Mouse (Mus musculus) ovary, adult 18-20 months (tissue): Measurements from ENCODE around the gene Mfsd9.

Source experiments
- DNase-seq: peaks from one replicate; pipeline ENCODE4 v3.0.0; 2022; ENCODE audit warnings: low spot score, mixed read lengths

The Mfsd9 gene

GRCm38 (mm10) chr1:40790324-40791141 is at the start of gene Mfsd9:
TSS of gene Mfsd9 (minus strand) at chr1:40790687.
- DNase-seq, result peak; percentile 78

GRCm38 (mm10) chr1:40835468-40835867 is 45.0 kb upstream of the Mfsd9 start:
- DNase-seq, result no peak

- no peak for DNase-seq
Observed at GRCm38 (mm10) chr1:40830712-40831507, 40.4 kb upstream of the Mfsd9 start.

GRCm38 (mm10) chr1:40829213-40829914 is 38.9 kb upstream of the Mfsd9 start:
- peak; percentile 57 for DNase-seq

GRCm38 (mm10) chr1:40825826-40826225 is 35.3 kb upstream of the Mfsd9 start:
- peak; percentile 24 for DNase-seq

GRCm38 (mm10) chr1:40824936-40825335 is 34.4 kb upstream of the Mfsd9 start:
- no peak for DNase-seq

- DNase-seq, result no peak
Observed at GRCm38 (mm10) chr1:40824517-40824916, 34.0 kb upstream of the Mfsd9 start.

GRCm38 (mm10) chr1:40815071-40815845 is 24.8 kb upstream of the Mfsd9 start:
- DNase-seq, result no peak

GRCm38 (mm10) chr1:40808643-40809042 is 18.2 kb upstream of the Mfsd9 start:
- no peak for DNase-seq

GRCm38 (mm10) chr1:40805891-40806290 is 15.4 kb upstream of the Mfsd9 start:
- no peak for DNase-seq

- no peak for DNase-seq
Observed at GRCm38 (mm10) chr1:40805351-40805750, 14.9 kb upstream of the Mfsd9 start, which contains the start of gene Tmem182. TSS of gene Tmem182 (plus strand) at chr1:40805601.

GRCm38 (mm10) chr1:40804118-40804517 is 13.6 kb upstream of the Mfsd9 start:
- DNase-seq, result no peak

- DNase-seq, result no peak
Observed at GRCm38 (mm10) chr1:40802759-40803158, 12.3 kb upstream of the Mfsd9 start.

GRCm38 (mm10) chr1:40800908-40801307 is 10.4 kb upstream of the Mfsd9 start:
- DNase-seq, result no peak

- DNase-seq, result no peak
Observed at GRCm38 (mm10) chr1:40799121-40799520, 8.6 kb upstream of the Mfsd9 start.

GRCm38 (mm10) chr1:40797348-40797747 is 6.9 kb upstream of the Mfsd9 start:
- DNase-seq, result peak; percentile 17

- DNase-seq, result no peak
Observed at GRCm38 (mm10) chr1:40795508-40795907, 5.0 kb upstream of the Mfsd9 start.

- no peak for DNase-seq
Observed at GRCm38 (mm10) chr1:40789666-40790233, 737 bp downstream of the Mfsd9 start.

- no peak for DNase-seq
Observed at GRCm38 (mm10) chr1:40788956-40789355, 1.5 kb downstream of the Mfsd9 start.

- no peak for DNase-seq
Observed at GRCm38 (mm10) chr1:40785876-40786445, 4.5 kb downstream of the Mfsd9 start.

GRCm38 (mm10) chr1:40784306-40784705 is 6.2 kb downstream of the Mfsd9 start:
- DNase-seq, result no peak
